In the genomic region with DNA sequence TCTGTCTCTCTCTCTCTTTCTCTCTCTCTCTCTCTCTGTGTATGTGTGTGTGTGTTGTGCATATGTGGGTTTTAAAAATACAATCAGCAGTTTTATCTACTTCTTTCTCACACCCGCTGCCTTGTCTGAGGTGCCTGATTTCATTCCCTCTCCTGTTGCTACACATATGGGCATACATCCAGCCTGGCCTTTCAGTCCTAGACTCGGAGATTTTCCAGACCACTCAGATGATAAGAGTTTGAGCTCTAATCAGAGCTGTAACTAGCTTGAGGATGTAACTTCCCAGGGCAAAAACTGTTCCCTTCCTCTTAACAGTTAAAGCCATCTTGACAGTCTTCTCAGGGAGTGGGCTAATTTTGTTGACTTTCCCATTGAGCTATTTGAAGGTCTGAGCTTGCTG, we compare ENCODE assay signal across 12 mouse cellular contexts.
"Had no signal": no experiment of that assay in that cellular context is flagged by ENCODE, and none has a peak within 500 bp of the region (broad histone marks: within the 10 kb centered on the region; RNA-seq: fewer than 3 reads in every experiment).

No protein-coding gene starts in this region.

- H3K4me3 ChIP-seq: kidney, embryonic 15.5 days; limb, embryonic 13.5 days; midbrain, embryonic 13.5 days; myocyte; neural tube, embryonic 15.5 days had no signal

- H3K27me3 ChIP-seq: limb, embryonic 13.5 days; neural tube, embryonic 15.5 days had no signal

- H3K9me3 ChIP-seq: kidney, embryonic 15.5 days; limb, embryonic 13.5 days; midbrain, embryonic 13.5 days; neural tube, embryonic 15.5 days had no signal

- H3K9ac ChIP-seq: kidney, embryonic 15.5 days; limb, embryonic 13.5 days; liver, embryonic 14.5 days; midbrain, embryonic 13.5 days; neural tube, embryonic 15.5 days had no signal

- ATAC-seq: midbrain, embryonic 13.5 days had no signal

- DNase-seq: kidney, postnatal 14 days; left cerebral cortex, postnatal 4 days; lung, adult 2 months; lung, postnatal 14 days; spleen, adult 18-20 months; thymus, postnatal 36 days had no signal

- H3K4me1 ChIP-seq: neural tube, embryonic 15.5 days had no signal

- H3K27ac ChIP-seq: kidney, embryonic 15.5 days; limb, embryonic 13.5 days; liver, embryonic 14.5 days; midbrain, embryonic 13.5 days; neural tube, embryonic 15.5 days had no signal

- H3K4me2 ChIP-seq: kidney, embryonic 15.5 days; limb, embryonic 13.5 days; midbrain, embryonic 13.5 days; neural tube, embryonic 15.5 days had no signal

- H3K36me3 ChIP-seq: kidney, embryonic 15.5 days; limb, embryonic 13.5 days; midbrain, embryonic 13.5 days; neural tube, embryonic 15.5 days had no signal
